Mouse (Mus musculus): ENCODE data around the gene Abcb6. TPM values are rescaled to one million over a fixed set of nuclear protein-coding genes. Genes with fewer than 3 reads are reported as not detected.

Abcb6 gene
- total and polyA plus RNA-seq, 2 experiments from 2014 or later: 40.4 to 52.0 TPM

DNA sequence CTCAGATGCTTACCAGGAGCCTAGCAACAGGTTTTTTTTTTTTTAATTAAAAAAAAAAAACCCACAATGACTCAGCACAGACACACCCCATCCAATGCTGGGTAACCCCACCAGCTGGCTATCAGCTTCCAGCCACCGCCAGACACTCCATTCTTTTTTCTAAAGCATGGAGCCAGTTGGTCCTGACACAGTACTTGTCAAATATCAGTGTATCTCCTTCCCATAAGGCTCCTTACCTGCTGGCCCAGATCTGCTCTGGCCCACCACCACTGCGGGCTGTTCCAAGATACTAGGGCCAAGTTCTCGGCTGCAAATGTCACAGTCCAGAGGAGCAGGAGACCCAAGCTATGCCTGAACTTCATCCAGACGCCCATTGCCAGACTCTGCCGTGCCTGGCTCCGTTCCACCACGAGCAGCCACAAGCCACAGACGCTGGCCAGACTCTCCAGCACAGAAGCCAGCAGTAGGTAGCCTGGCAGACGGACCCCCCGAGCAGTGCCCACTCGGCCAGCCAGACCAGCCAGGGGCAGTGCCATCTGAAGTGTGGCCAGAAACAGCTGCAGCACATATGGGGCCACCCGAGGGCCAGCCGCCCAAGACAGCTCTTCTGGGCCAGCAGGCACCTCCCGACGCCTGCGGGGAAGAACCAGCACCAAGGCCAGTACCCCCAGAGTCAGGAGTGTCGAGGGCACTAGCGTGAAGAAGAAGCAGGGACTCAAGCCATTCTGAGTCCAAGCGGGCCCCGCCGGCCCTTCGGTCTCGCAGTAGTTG is 673 bp downstream of the Abcb6 start:
- Histone ChIP-seq H3K4me1 (ENCODE audit: insufficient read depth, low read length) (peaks cover 10% of the 10 kb centered on the region), H3K4me3 (ENCODE audit: low read length) (peak overlapping the region; percentile 50), H3K27ac (peak overlapping the region; percentile 69), H3K36me3 (ENCODE audit: insufficient read depth, low read length) (peaks cover 35% of the 10 kb centered on the region), H3K27me3 (ENCODE audit: insufficient read depth, low read length) (no peaks in the 10 kb centered on the region), H3K4me2 (ENCODE audit: low read depth, low read length) (peak overlapping the region; percentile 93), H3K9me3 (ENCODE audit: low read length) (no peaks in the 10 kb centered on the region), H3K9ac (replicated peaks; ENCODE audit: low read length) (peak overlapping the region; percentile 53)
- DNase-seq (ENCODE audit: low spot score) (peak; percentile 80), ATAC-seq (peak; percentile 69)
- 4% methylated on average over 23 of the region's 23 CpGs for WGBS
- TF ChIP-seq CTCF (IDR thresholded peaks at IDR 0.05; ENCODE audit: low read depth): no peak

GRCm38 (mm10) chr1:75168472-75169464 is 11.4 kb downstream of the Abcb6 start, which contains the start of gene Zfand2b:
TSS of gene Zfand2b (plus strand) at chr1:75168646.
- peaks cover 38% of the 10 kb centered on the region for H3K36me3 ChIP-seq (ENCODE audit: insufficient read depth, low read length)
- H3K4me1 ChIP-seq (ENCODE audit: insufficient read depth, low read length): no peaks in the 10 kb centered on the region
- ATAC-seq: peak; percentile 97
- peak; percentile 96 for DNase-seq (ENCODE audit: low spot score)
- no peaks in the 10 kb centered on the region for H3K27me3 ChIP-seq (ENCODE audit: insufficient read depth, low read length)
- no peaks in the 10 kb centered on the region for H3K9me3 ChIP-seq (ENCODE audit: low read length)
- peak within 1 kb of the TSS; percentile 63 for H3K9ac ChIP-seq (replicated peaks; ENCODE audit: low read length)
- peak within 1 kb of the TSS; percentile 82 for H3K27ac ChIP-seq
- WGBS: under 1% methylated on average over 58 of the region's 59 CpGs
- peak within 1 kb of the TSS; percentile 72 for H3K4me2 ChIP-seq (ENCODE audit: low read depth, low read length)
- TF ChIP-seq CTCF (IDR thresholded peaks at IDR 0.05; ENCODE audit: low read depth): no peak
- H3K4me3 ChIP-seq (ENCODE audit: low read length): peak within 1 kb of the TSS; percentile 75

- no peaks in the 10 kb centered on the region for H3K4me1 ChIP-seq (ENCODE audit: insufficient read depth, low read length)
- WGBS: 11% methylated on average over 7 of the region's 7 CpGs
Measured at GRCm38 (mm10) chr1:75168093-75168471, 12.1 kb downstream of the Abcb6 start.

GRCm38 (mm10) chr1:75160256-75160617 is 20.0 kb downstream of the Abcb6 start:
- H3K36me3 ChIP-seq (ENCODE audit: insufficient read depth, low read length): no peaks in the 10 kb centered on the region
- H3K4me2 ChIP-seq (ENCODE audit: low read depth, low read length): no peak overlapping the region
- no peaks in the 10 kb centered on the region for H3K9me3 ChIP-seq (ENCODE audit: low read length)
- TF ChIP-seq CTCF (IDR thresholded peaks at IDR 0.05; ENCODE audit: low read depth): no peak
- no peak for DNase-seq (ENCODE audit: low spot score)
- WGBS: 79% methylated on average over 4 of the region's 4 CpGs
- ATAC-seq: no peak
- H3K4me1 ChIP-seq (ENCODE audit: insufficient read depth, low read length): no peaks in the 10 kb centered on the region
- H3K4me3 ChIP-seq (ENCODE audit: low read length): no peak overlapping the region
- H3K9ac ChIP-seq (replicated peaks; ENCODE audit: low read length): no peak overlapping the region
- no peak overlapping the region for H3K27ac ChIP-seq
- no peaks in the 10 kb centered on the region for H3K27me3 ChIP-seq (ENCODE audit: insufficient read depth, low read length)

More at GRCm38 (mm10) chr1:75168093-75168471, 12.1 kb downstream of the Abcb6 start:
- H3K4me2 ChIP-seq (ENCODE audit: low read depth, low read length): peak overlapping the region; percentile 72
- DNase-seq (ENCODE audit: low spot score): peak; percentile 42
- no peaks in the 10 kb centered on the region for H3K27me3 ChIP-seq (ENCODE audit: insufficient read depth, low read length)
- peak overlapping the region; percentile 82 for H3K27ac ChIP-seq
- H3K4me3 ChIP-seq (ENCODE audit: low read length): peak overlapping the region; percentile 75
- peaks cover 31% of the 10 kb centered on the region for H3K36me3 ChIP-seq (ENCODE audit: insufficient read depth, low read length)
- no peaks in the 10 kb centered on the region for H3K9me3 ChIP-seq (ENCODE audit: low read length)
- no peak for TF ChIP-seq CTCF (IDR thresholded peaks at IDR 0.05; ENCODE audit: low read depth)
- peak overlapping the region; percentile 63; the same call in 1 of the 2 replicates for H3K9ac ChIP-seq (replicated peaks; ENCODE audit: low read length)
- ATAC-seq: peak; percentile 70

- no peak for TF ChIP-seq CTCF (IDR thresholded peaks at IDR 0.05; ENCODE audit: low read depth)
- no peaks in the 10 kb centered on the region for H3K36me3 ChIP-seq (ENCODE audit: insufficient read depth, low read length)
- ATAC-seq: no peak
- no peak overlapping the region for H3K4me3 ChIP-seq (ENCODE audit: low read length)
- H3K27ac ChIP-seq: no peak overlapping the region
- H3K9me3 ChIP-seq (ENCODE audit: low read length): no peaks in the 10 kb centered on the region
- no peak overlapping the region for H3K9ac ChIP-seq (replicated peaks; ENCODE audit: low read length)
- no peaks in the 10 kb centered on the region for H3K27me3 ChIP-seq (ENCODE audit: insufficient read depth, low read length)
- no peak for DNase-seq (ENCODE audit: low spot score)
- no peak overlapping the region for H3K4me2 ChIP-seq (ENCODE audit: low read depth, low read length)
- 73% methylated on average over 5 of the region's 5 CpGs for whole genome bisulfite sequencing
- H3K4me1 ChIP-seq (ENCODE audit: insufficient read depth, low read length): no peaks in the 10 kb centered on the region
Measured at GRCm38 (mm10) chr1:75159540-75160255, 20.5 kb downstream of the Abcb6 start.

DNA sequence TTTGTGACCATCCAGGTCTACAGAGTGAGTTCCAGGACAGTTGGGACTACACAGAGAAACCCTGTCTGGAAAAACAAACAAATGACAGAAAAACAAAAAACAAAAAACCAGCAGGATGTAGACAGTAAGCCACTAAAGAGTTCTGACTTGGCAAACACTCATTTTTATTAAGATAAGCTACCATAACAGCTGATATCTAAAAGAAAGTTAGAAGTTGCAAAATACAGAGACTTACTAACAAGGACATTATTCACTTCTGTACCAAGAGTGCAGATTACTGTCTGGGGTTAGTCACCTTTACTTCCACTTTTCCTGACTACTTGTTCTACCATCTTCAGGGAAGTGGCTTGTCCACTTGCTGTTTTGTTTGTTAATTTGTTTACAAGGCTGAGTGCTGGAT is 21.2 kb downstream of the Abcb6 start:
- TF ChIP-seq CTCF (IDR thresholded peaks at IDR 0.05; ENCODE audit: low read depth): no peak
- H3K27ac ChIP-seq: no peak overlapping the region
- no peaks in the 10 kb centered on the region for H3K27me3 ChIP-seq (ENCODE audit: insufficient read depth, low read length)
- H3K36me3 ChIP-seq (ENCODE audit: insufficient read depth, low read length): no peaks in the 10 kb centered on the region
- DNase-seq (ENCODE audit: low spot score) (no peak), ATAC-seq (no peak)
- H3K4me3 ChIP-seq (ENCODE audit: low read length): no peak overlapping the region
- no peak overlapping the region for H3K9ac ChIP-seq (replicated peaks; ENCODE audit: low read length)
- no peaks in the 10 kb centered on the region for H3K4me1 ChIP-seq (ENCODE audit: insufficient read depth, low read length)
- no peaks in the 10 kb centered on the region for H3K9me3 ChIP-seq (ENCODE audit: low read length)
- H3K4me2 ChIP-seq (ENCODE audit: low read depth, low read length): no peak overlapping the region
